Mouse (Mus musculus) thymus, postnatal 10 days (tissue): ENCODE measurements around the gene Slc7a11.

Experiments used
- DNase-seq, 2 experiments: peaks; one replicate each; pipeline ENCODE4 v3.0.0; 2021; ENCODE audit warnings: low spot score in 2 of 2

Gene Slc7a11

DNA sequence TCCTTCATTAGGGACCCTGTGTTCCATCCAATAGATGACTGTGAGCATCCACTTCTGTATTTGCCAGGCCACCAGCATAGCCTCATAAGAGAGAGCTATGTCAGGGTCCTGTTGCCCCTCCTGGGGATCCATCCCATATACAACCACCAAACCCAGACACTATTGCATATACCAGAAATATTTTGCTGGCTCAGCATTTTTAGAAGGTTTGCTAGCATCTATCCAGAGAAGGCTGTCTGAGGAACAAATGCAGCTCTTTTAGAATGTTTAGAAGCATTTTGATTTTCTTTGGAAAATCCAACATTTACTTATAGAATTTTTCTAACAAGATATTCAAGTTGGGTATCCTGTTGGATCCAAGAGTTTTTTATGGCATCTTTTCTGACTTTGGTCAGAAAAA lies 299.3 kb downstream of the Slc7a11 start:
- no peak for DNase-seq

DNA sequence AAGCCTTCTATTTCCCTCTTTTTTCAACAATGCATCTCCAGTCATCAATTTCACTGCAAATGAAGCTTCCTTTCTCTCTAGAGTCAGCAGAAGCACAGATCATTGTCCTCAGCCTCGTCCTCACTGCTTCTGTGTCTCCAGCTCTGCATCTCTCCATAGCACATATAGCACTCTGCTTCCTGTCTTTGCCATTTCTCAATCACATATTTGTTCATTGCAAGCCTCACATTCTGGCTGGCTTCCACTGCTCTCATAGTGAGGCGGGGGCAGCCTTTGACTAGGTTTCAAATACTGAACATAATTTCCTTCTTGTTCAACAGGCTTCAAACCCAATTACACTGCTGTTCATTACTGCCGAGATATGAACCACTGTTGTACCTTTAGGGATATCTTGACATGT lies 305.1 kb downstream of the Slc7a11 start:
- no peak for DNase-seq

GRCm38 (mm10) chr3:50132204-50132603 lies 311.2 kb downstream of the Slc7a11 start:
- DNase-seq = no peak

GRCm38 (mm10) chr3:50130319-50130718 lies 313.1 kb downstream of the Slc7a11 start:
- DNase-seq = no peak

DNA sequence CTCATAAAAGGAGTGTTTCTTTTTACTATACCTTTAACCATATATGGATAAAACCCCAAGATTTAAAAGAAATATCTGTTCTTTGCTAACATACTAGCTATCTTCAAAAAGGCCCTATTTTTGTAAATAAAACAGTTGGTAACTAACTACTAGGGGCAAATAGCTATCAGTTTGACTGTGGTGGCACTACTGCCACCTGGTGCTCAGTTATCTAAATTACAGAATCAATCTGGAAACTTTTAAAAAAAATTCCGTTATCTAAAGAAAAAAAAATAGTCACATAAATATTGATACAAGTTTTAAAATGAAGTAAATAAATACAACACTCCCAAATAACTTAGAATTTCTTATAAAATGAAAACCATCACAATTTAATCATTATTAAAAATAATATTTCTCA lies 322.4 kb downstream of the Slc7a11 start:
- DNase-seq = no peak

DNA sequence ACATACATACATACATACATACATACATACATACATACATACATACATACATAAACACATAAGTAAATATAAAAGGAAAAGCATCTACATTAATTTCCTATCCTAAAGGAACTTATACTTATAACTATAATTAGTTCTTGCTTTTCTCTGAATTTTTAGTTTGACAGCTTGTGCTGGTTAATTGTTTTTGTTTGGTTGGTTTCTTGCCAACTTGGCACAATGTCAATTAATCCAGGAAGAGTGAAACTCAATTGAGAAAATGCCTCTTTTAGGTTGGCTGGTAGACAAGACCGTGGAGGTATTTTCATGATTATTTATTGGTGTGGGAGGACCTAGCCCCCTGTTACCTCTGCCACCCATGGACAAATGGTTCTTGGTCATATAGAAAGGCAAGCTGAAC lies 327.1 kb downstream of the Slc7a11 start:
- DNase-seq = no peak

- DNase-seq = no peak
These were observed 337.9 kb downstream of the Slc7a11 start for GRCm38 (mm10) chr3:50105509-50105908.

- no peak for DNase-seq
These were observed 348.9 kb downstream of the Slc7a11 start for GRCm38 (mm10) chr3:50094404-50095092.

GRCm38 (mm10) chr3:50076979-50077378 lies 366.4 kb downstream of the Slc7a11 start:
- peak in 1 of 2 experiments; percentile 46 for DNase-seq

DNA sequence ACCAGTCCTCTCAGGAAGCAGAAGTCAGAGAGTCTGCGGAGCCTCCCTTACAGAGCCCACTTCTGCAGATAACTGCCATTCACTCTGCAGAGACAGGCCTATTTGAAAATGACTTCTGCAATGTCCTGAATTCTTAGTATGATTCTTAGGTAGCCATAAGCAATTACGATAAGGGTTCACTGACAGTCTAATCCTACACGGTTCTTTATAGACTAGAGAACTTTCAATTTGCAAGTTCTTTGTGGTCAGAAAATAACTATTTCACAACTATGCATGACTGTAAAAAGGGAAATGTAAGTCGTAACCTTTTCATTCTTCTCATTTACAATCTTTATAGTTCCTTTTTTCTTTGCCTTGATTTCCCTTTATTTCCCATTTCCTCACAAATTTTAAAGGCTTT lies 380.0 kb downstream of the Slc7a11 start:
- no peak for DNase-seq

GRCm38 (mm10) chr3:50044666-50045065 lies 398.7 kb downstream of the Slc7a11 start:
- no peak for DNase-seq

DNA sequence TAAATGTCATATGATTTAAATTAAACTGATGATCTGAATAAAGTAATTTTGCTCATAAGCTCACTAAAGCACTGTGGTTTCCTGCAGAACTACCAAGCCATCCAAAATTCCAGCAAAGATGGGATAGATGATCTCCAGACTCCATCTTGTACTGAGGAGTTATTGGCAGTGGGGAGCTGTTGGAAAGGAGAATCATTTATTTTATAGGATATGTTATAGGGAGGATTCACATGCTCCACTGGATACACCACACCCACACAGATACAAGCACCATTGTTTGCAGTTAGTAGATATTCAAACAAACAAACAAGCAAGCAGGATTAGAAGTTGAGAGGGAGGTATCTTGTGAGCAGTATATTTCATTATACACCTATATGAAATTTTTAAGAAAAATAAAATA lies 399.3 kb downstream of the Slc7a11 start:
- DNase-seq = no peak

DNA sequence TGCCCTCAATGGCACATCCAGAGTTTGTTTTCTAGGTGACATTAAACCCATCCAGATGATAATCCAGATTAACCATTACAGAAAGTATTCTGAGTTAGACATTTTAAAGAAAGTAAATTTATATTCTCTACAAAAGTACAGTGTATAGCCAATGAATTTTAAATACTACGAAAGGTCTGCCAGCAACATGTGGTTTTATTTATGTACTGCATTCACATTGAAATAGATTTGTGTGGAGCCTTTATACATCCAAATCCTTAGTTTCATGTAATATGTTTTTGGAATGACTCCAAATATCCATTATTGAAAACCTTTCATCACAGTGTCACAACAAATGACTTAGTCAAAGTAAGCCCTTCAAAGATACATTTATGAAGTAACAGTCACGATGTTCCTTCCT lies 402.3 kb downstream of the Slc7a11 start:
- no peak for DNase-seq

- DNase-seq = no peak
These were observed 407.4 kb downstream of the Slc7a11 start for GRCm38 (mm10) chr3:50035875-50036528.

- no peak for DNase-seq
These were observed 410.1 kb downstream of the Slc7a11 start for GRCm38 (mm10) chr3:50033325-50033724.

- no peak for DNase-seq
These were observed 417.4 kb downstream of the Slc7a11 start for GRCm38 (mm10) chr3:50026039-50026438.

GRCm38 (mm10) chr3:50014396-50014795 lies 429.0 kb downstream of the Slc7a11 start:
- no peak for DNase-seq

DNA sequence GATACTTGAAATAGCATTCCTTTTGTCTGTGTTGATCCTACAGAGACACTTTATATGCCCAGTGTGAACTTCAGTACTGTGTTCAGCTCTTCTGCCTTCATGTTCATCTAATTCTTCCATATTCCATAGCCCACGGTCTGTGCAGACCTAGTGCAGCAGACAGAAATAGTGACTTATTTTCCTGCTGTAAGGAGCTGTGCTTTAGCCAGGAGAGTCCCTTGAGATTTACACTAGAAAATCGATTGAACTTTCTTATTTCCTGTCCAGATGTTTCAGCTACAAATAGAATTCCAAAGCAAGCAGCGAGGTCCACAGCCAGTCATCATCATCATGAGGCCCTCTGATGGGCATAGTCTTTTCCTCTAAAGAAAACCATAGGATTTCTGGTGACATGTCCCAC lies 431.4 kb downstream of the Slc7a11 start:
- DNase-seq = no peak

DNA sequence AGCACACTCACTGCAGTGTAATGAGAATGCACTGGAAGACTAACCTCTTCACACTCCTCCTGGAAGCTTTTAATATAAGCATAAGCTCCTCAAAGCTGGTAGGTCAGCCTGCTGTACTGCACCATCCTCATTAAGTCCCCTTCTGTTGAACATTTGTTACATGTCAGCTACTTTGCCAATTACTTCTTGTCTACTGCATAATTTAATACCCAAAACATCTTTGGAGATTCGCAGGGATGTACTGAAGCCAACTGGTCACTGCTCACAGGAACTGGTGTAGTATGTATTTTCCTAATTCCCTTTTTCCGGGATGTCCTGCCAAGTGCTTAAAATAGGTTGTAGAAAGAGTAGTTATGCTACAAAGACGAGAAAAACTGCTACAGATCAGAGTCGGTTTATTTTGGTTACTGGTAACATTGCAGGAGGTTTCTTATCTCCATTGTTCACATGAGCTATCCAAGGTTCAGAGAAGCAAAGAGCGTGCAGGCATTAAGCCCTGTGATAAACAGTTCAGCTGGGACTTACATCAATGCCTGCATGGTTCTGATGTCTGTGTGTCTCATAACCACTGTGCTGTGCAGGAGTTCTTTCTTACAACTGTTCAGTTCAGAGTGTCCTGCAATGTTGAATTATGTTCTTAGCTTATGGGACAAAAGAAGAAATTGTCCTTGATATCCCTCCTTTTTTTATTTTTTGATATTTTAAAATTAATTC lies 439.3 kb downstream of the Slc7a11 start:
- no peak for DNase-seq

- no peak for DNase-seq
These were observed 441.3 kb downstream of the Slc7a11 start for GRCm38 (mm10) chr3:50002067-50002466.

DNA sequence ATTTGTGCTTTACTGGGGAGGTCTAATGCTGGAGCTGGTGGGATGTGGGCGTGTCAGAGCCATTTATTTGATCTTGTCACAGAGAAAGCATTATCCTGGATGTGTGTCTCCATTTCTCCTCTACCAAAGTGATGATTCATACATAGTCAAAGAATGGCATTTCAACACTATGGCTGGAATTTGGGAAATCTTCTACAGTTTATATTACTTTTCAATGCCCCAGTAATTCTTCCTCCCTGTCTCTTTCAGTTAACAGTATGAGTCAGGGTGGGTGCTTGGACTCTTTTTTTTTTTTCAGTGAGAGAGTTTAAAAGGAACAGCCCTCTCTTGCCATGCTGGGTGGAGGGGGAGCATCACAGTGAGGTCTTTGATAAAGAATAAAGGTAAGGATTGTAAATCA lies 441.8 kb downstream of the Slc7a11 start:
- DNase-seq = no peak

DNA sequence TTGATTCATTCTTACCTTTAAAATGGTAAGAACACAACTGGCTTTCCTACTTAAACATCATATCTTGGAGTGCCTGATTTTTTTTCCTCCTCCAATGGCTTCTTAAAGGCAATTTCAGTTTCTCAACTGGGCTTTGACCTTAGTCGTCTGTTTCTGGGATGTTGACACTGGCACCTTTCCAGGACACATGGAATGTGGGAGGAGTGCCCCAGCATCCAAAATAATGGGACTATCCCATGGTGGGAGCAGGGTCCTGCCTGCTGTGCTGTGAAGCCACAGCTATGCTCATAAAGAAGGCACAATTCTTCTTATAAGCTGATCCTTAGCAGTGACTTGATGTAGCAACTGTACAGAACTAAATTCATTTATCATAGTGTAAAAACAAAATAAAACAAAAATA lies 450.5 kb downstream of the Slc7a11 start:
- no peak for DNase-seq

- no peak for DNase-seq
These were observed 456.2 kb downstream of the Slc7a11 start for GRCm38 (mm10) chr3:49987236-49987635.
